Mouse (Mus musculus): ENCODE data around the gene Dhx36. TPM values are rescaled to one million over a fixed set of nuclear protein-coding genes. Genes with fewer than 3 reads are reported as not detected.

Gene Dhx36
- total and polyA plus RNA-seq, 3 experiments: 8.7 to 85.0 (median 80.9) TPM

- H3K4me1 ChIP-seq (ENCODE audit: insufficient read depth, low read depth, low read length): no peaks in the 10 kb centered on the region
- no peak overlapping the region for H3K4me3 ChIP-seq (ENCODE audit: low read depth, low read length)
- H3K27me3 ChIP-seq (ENCODE audit: insufficient read depth, low read length): no peaks in the 10 kb centered on the region
- no peak for TF ChIP-seq GATA1 (IDR thresholded peaks at IDR 0.05; ENCODE audit: borderline replicate concordance, low read length)
- TF ChIP-seq GATA2 (IDR thresholded peaks at IDR 0.05; ENCODE audit: borderline replicate concordance, low read depth, low read length): no peak
- no peak for TF ChIP-seq POLR2AphosphoS5 (IDR thresholded peaks at IDR 0.05; ENCODE audit: insufficient replicate concordance, low read depth, low read length)
- TF ChIP-seq TAL1 (conservative IDR thresholded peaks at IDR 0.05; ENCODE audit: low read depth, low read length): no peak
- no peak for TF ChIP-seq CTCF (IDR thresholded peaks at IDR 0.05; ENCODE audit: low read depth, low read length)
- H3K36me3 ChIP-seq (replicated peaks): peaks cover 74% of the 10 kb centered on the region
- H3K9me3 ChIP-seq (replicated peaks): no peaks in the 10 kb centered on the region
- ATAC-seq (ENCODE audit: extremely low read depth, insufficient number of reproducible peaks, low FRiP score, poor library complexity, severe bottlenecking) (no peak), DNase-seq (ENCODE audit: low spot score) (no peak)
Observed at GRCm38 (mm10) chr3:62492568-62492967, 14.2 kb downstream of the Dhx36 start.

- no peak for DNase-seq (ENCODE audit: low spot score)
- TF ChIP-seq TAL1 (conservative IDR thresholded peaks at IDR 0.05; ENCODE audit: low read depth, low read length) (no peak), GATA1 (IDR thresholded peaks at IDR 0.05; ENCODE audit: borderline replicate concordance, low read length) (no peak), GATA2 (IDR thresholded peaks at IDR 0.05; ENCODE audit: borderline replicate concordance, low read depth, low read length) (no peak), POLR2AphosphoS5 (IDR thresholded peaks at IDR 0.05; ENCODE audit: insufficient replicate concordance, low read depth, low read length) (no peak), CTCF (IDR thresholded peaks at IDR 0.05; ENCODE audit: low read depth, low read length) (no peak)
- Histone ChIP-seq H3K4me3 (ENCODE audit: low read depth, low read length) (no peak overlapping the region), H3K9me3 (replicated peaks) (no peaks in the 10 kb centered on the region), H3K36me3 (replicated peaks) (peaks cover 60% of the 10 kb centered on the region), H3K27me3 (ENCODE audit: insufficient read depth, low read length) (no peaks in the 10 kb centered on the region), H3K4me1 (ENCODE audit: insufficient read depth, low read depth, low read length) (peaks cover 3% of the 10 kb centered on the region; the same call in 1 of the 2 replicates)
- ATAC-seq (ENCODE audit: extremely low read depth, insufficient number of reproducible peaks, low FRiP score, poor library complexity, severe bottlenecking): no peak
Observed at GRCm38 (mm10) chr3:62484340-62484739, 22.5 kb downstream of the Dhx36 start.

GRCm38 (mm10) chr3:62470179-62470578 is 36.6 kb downstream of the Dhx36 start:
- peaks cover 85% of the 10 kb centered on the region for H3K36me3 ChIP-seq (replicated peaks)

GRCm38 (mm10) chr3:62464276-62464675 is 42.5 kb downstream of the Dhx36 start:
- Histone ChIP-seq H3K4me3 (ENCODE audit: low read depth, low read length) (no peak overlapping the region), H3K4me1 (ENCODE audit: insufficient read depth, low read depth, low read length) (peaks cover 8% of the 10 kb centered on the region), H3K9me3 (replicated peaks) (no peaks in the 10 kb centered on the region), H3K36me3 (replicated peaks) (peaks cover 84% of the 10 kb centered on the region), H3K27me3 (ENCODE audit: insufficient read depth, low read length) (no peaks in the 10 kb centered on the region)
- no peak for DNase-seq (ENCODE audit: low spot score)
- TF ChIP-seq POLR2AphosphoS5 (IDR thresholded peaks at IDR 0.05; ENCODE audit: insufficient replicate concordance, low read depth, low read length): no peak
- no peak for TF ChIP-seq TAL1 (conservative IDR thresholded peaks at IDR 0.05; ENCODE audit: low read depth, low read length)
- no peak for TF ChIP-seq GATA2 (IDR thresholded peaks at IDR 0.05; ENCODE audit: borderline replicate concordance, low read depth, low read length)
- no peak for TF ChIP-seq CTCF (IDR thresholded peaks at IDR 0.05; ENCODE audit: low read depth, low read length)
- no peak for TF ChIP-seq GATA1 (IDR thresholded peaks at IDR 0.05; ENCODE audit: borderline replicate concordance, low read length)
- ATAC-seq (ENCODE audit: extremely low read depth, insufficient number of reproducible peaks, low FRiP score, poor library complexity, severe bottlenecking): no peak

More at GRCm38 (mm10) chr3:62470179-62470578, 36.6 kb downstream of the Dhx36 start:
- Histone ChIP-seq H3K4me3 (ENCODE audit: low read depth, low read length) (no peak overlapping the region), H3K4me1 (ENCODE audit: insufficient read depth, low read depth, low read length) (no peaks in the 10 kb centered on the region), H3K27me3 (ENCODE audit: insufficient read depth, low read length) (no peaks in the 10 kb centered on the region), H3K9me3 (replicated peaks) (no peaks in the 10 kb centered on the region)
- TF ChIP-seq TAL1 (conservative IDR thresholded peaks at IDR 0.05; ENCODE audit: low read depth, low read length) (no peak), CTCF (IDR thresholded peaks at IDR 0.05; ENCODE audit: low read depth, low read length) (no peak), POLR2AphosphoS5 (IDR thresholded peaks at IDR 0.05; ENCODE audit: insufficient replicate concordance, low read depth, low read length) (no peak), GATA1 (IDR thresholded peaks at IDR 0.05; ENCODE audit: borderline replicate concordance, low read length) (no peak), GATA2 (IDR thresholded peaks at IDR 0.05; ENCODE audit: borderline replicate concordance, low read depth, low read length) (no peak)
- no peak for ATAC-seq (ENCODE audit: extremely low read depth, insufficient number of reproducible peaks, low FRiP score, poor library complexity, severe bottlenecking)
- no peak for DNase-seq (ENCODE audit: low spot score)

- no peak overlapping the region for H3K4me3 ChIP-seq (ENCODE audit: low read depth, low read length)
- H3K4me1 ChIP-seq (ENCODE audit: insufficient read depth, low read depth, low read length): peaks cover 6% of the 10 kb centered on the region
- peaks cover 48% of the 10 kb centered on the region for H3K36me3 ChIP-seq (replicated peaks)
- no peaks in the 10 kb centered on the region for H3K27me3 ChIP-seq (ENCODE audit: insufficient read depth, low read length)
- no peak for TF ChIP-seq GATA2 (IDR thresholded peaks at IDR 0.05; ENCODE audit: borderline replicate concordance, low read depth, low read length)
- no peak for TF ChIP-seq GATA1 (IDR thresholded peaks at IDR 0.05; ENCODE audit: borderline replicate concordance, low read length)
- TF ChIP-seq CTCF (IDR thresholded peaks at IDR 0.05; ENCODE audit: low read depth, low read length): no peak
- no peak for TF ChIP-seq POLR2AphosphoS5 (IDR thresholded peaks at IDR 0.05; ENCODE audit: insufficient replicate concordance, low read depth, low read length)
- no peak for TF ChIP-seq TAL1 (conservative IDR thresholded peaks at IDR 0.05; ENCODE audit: low read depth, low read length)
- ATAC-seq (ENCODE audit: extremely low read depth, insufficient number of reproducible peaks, low FRiP score, poor library complexity, severe bottlenecking): no peak
- DNase-seq (ENCODE audit: low spot score): no peak
- no peaks in the 10 kb centered on the region for H3K9me3 ChIP-seq (replicated peaks)
Observed at GRCm38 (mm10) chr3:62459483-62459882, 47.3 kb downstream of the Dhx36 start.

GRCm38 (mm10) chr3:62458284-62459013 is 48.4 kb downstream of the Dhx36 start:
- Histone ChIP-seq H3K9me3 (replicated peaks) (no peaks in the 10 kb centered on the region), H3K4me1 (ENCODE audit: insufficient read depth, low read depth, low read length) (no peaks in the 10 kb centered on the region), H3K27me3 (ENCODE audit: insufficient read depth, low read length) (no peaks in the 10 kb centered on the region), H3K36me3 (replicated peaks) (peaks cover 38% of the 10 kb centered on the region), H3K4me3 (ENCODE audit: low read depth, low read length) (no peak overlapping the region)
- ATAC-seq (ENCODE audit: extremely low read depth, insufficient number of reproducible peaks, low FRiP score, poor library complexity, severe bottlenecking) (peak; percentile 67), DNase-seq (ENCODE audit: low spot score) (peak; percentile 1)
- no peak for TF ChIP-seq POLR2AphosphoS5 (IDR thresholded peaks at IDR 0.05; ENCODE audit: insufficient replicate concordance, low read depth, low read length)
- peak; percentile 45 for TF ChIP-seq CTCF (IDR thresholded peaks at IDR 0.05; ENCODE audit: low read depth, low read length)

Data from G1E (cell line).